Mouse (Mus musculus) C2C12 (cell line): ENCODE measurements around the gene Dexi. TPM values are rescaled to one million over a fixed set of nuclear protein-coding genes. Genes with fewer than 3 reads are reported as not detected.
A peak's percentile ranks its signal among the peaks of the same experiment; 100 is the strongest.

ENCODE experiments used
- H3K27me3 ChIP-seq: one replicate; pipeline ENCODE4 v1.6.1; 2011; ENCODE audit not compliant: control insufficient read depth, insufficient read depth, insufficient read length
- H3K36me3 ChIP-seq: one replicate; pipeline ENCODE4 v1.6.1; 2011; ENCODE audit not compliant: control insufficient read depth, insufficient read depth
- H3K4me3 ChIP-seq: one replicate; pipeline ENCODE4 v1.5.1; 2011; ENCODE audit warnings: mild to moderate bottlenecking, control low read depth; ENCODE audit not compliant: poor library complexity, insufficient read depth, severe bottlenecking
- H3K79me2 ChIP-seq: one replicate; pipeline ENCODE4 v1.6.1; 2011; ENCODE audit not compliant: control insufficient read depth, insufficient read depth
- H3K79me3 ChIP-seq: one replicate; pipeline ENCODE4 v1.6.1; 2011; ENCODE audit warnings: low read depth, control low read depth
- H3ac ChIP-seq: one replicate; pipeline ENCODE3; 2011; ENCODE audit warnings: low read depth; ENCODE audit not compliant: control insufficient read depth, insufficient read length
- CEBPB ChIP-seq: IDR thresholded peaks from one replicate; pipeline ENCODE4 v1.6.1; 2011; ENCODE audit warnings: low read depth, mild to moderate bottlenecking, control low read depth, moderate library complexity
- CTCF ChIP-seq: IDR thresholded peaks from one replicate; pipeline ENCODE4 v1.5.1; 2011; ENCODE audit not compliant: control insufficient read depth, insufficient read depth, insufficient read length
- FOSL1 ChIP-seq: IDR thresholded peaks from one replicate; pipeline ENCODE4 v1.8.0; 2011; ENCODE audit warnings: mild to moderate bottlenecking, low read length; ENCODE audit not compliant: poor library complexity, insufficient read depth, severe bottlenecking
- MAX ChIP-seq: IDR thresholded peaks from one replicate; pipeline ENCODE4 v1.6.1; 2011; ENCODE audit warnings: mild to moderate bottlenecking, control low read depth
- MYOD1 ChIP-seq: IDR thresholded peaks from one replicate; pipeline ENCODE4 v1.6.1; 2011; ENCODE audit warnings: low read depth; ENCODE audit not compliant: control insufficient read depth, insufficient read length
- MYOG ChIP-seq: IDR thresholded peaks from one replicate; pipeline ENCODE4 v1.6.1; 2011; ENCODE audit not compliant: control insufficient read depth, insufficient read length; ENCODE audit errors: extremely low read depth
- USF1 ChIP-seq: IDR thresholded peaks from one replicate; pipeline ENCODE4 v1.6.1; 2011; ENCODE audit warnings: low read depth, mild to moderate bottlenecking, control low read depth, moderate library complexity
- polyA plus RNA-seq: library from polyadenylated mRNA; unstranded; fragments of >200 nt; fragmentation: generic; extraction: Trizol; gene quantifications from one replicate; pipeline ENCODE4 v1.2.1, GENCODE M21; 2012; ENCODE audit warnings: missing spikeins

Gene Dexi
- polyA plus RNA-seq, 1 experiment, result 17.1 TPM

- Histone ChIP-seq H3K27me3 (no peaks in the 10 kb centered on the region), H3K79me3 (no peaks in the 10 kb centered on the region), H3K4me3 (no peak overlapping the region), H3K79me2 (no peaks in the 10 kb centered on the region), H3ac (no peak overlapping the region), H3K36me3 (no peaks in the 10 kb centered on the region)
- no peak for TF ChIP-seq MYOD1
- TF ChIP-seq CEBPB, result no peak
- no peak for TF ChIP-seq USF1
- peak; percentile 86 for TF ChIP-seq CTCF
- no peak for TF ChIP-seq FOSL1
- TF ChIP-seq MYOG, result no peak
- no peak for TF ChIP-seq MAX
Measured at GRCm38 (mm10) chr16:10565278-10565885, 22.5 kb upstream of the Dexi start.

GRCm38 (mm10) chr16:10559991-10560390, 17.1 kb upstream of the Dexi start:
- H3K79me3 ChIP-seq, result peaks cover 5% of the 10 kb centered on the region
- no peak overlapping the region for H3K4me3 ChIP-seq
- no peaks in the 10 kb centered on the region for H3K36me3 ChIP-seq
- no peaks in the 10 kb centered on the region for H3K27me3 ChIP-seq
- TF ChIP-seq USF1, result no peak
- no peak for TF ChIP-seq CTCF
- no peak for TF ChIP-seq MAX
- no peak for TF ChIP-seq FOSL1
- no peak for TF ChIP-seq MYOG
- TF ChIP-seq CEBPB, result no peak
- no peak for TF ChIP-seq MYOD1
- no peak overlapping the region for H3ac ChIP-seq
- peaks cover 20% of the 10 kb centered on the region for H3K79me2 ChIP-seq

- H3K27me3 ChIP-seq, result no peaks in the 10 kb centered on the region
- TF ChIP-seq CTCF (no peak), MYOG (no peak), MYOD1 (no peak), CEBPB (no peak), FOSL1 (no peak), MAX (no peak), USF1 (no peak)
- no peak overlapping the region for H3K4me3 ChIP-seq
- peaks cover 26% of the 10 kb centered on the region for H3K79me2 ChIP-seq
- peaks cover 5% of the 10 kb centered on the region for H3K79me3 ChIP-seq
- no peaks in the 10 kb centered on the region for H3K36me3 ChIP-seq
- H3ac ChIP-seq, result no peak overlapping the region
Measured at GRCm38 (mm10) chr16:10553858-10554257, 11.0 kb upstream of the Dexi start.

GRCm38 (mm10) chr16:10551592-10551991, 8.7 kb upstream of the Dexi start:
- Histone ChIP-seq H3K79me3 (peaks cover 4% of the 10 kb centered on the region), H3ac (no peak overlapping the region), H3K79me2 (peaks cover 26% of the 10 kb centered on the region), H3K4me3 (no peak overlapping the region), H3K36me3 (no peaks in the 10 kb centered on the region), H3K27me3 (no peaks in the 10 kb centered on the region)
- no peak for TF ChIP-seq MAX
- TF ChIP-seq FOSL1, result no peak
- no peak for TF ChIP-seq CEBPB
- TF ChIP-seq MYOD1, result no peak
- no peak for TF ChIP-seq MYOG
- TF ChIP-seq USF1, result no peak
- no peak for TF ChIP-seq CTCF

- TF ChIP-seq CEBPB (no peak), MAX (no peak), FOSL1 (no peak), MYOG (no peak), USF1 (no peak), MYOD1 (no peak), CTCF (no peak)
- Histone ChIP-seq H3K27me3 (no peaks in the 10 kb centered on the region), H3K79me2 (peaks cover 21% of the 10 kb centered on the region), H3ac (no peak overlapping the region), H3K4me3 (no peak overlapping the region), H3K79me3 (no peaks in the 10 kb centered on the region), H3K36me3 (no peaks in the 10 kb centered on the region)
Measured at GRCm38 (mm10) chr16:10549600-10549999, 6.7 kb upstream of the Dexi start.

- Histone ChIP-seq H3ac (no peak overlapping the region), H3K4me3 (no peak overlapping the region), H3K79me2 (peaks cover 20% of the 10 kb centered on the region), H3K36me3 (no peaks in the 10 kb centered on the region), H3K27me3 (no peaks in the 10 kb centered on the region), H3K79me3 (no peaks in the 10 kb centered on the region)
- no peak for TF ChIP-seq CTCF
Measured at GRCm38 (mm10) chr16:10548938-10549337, 6.1 kb upstream of the Dexi start.
